Mouse (Mus musculus) macrophage (primary cell): Measurements from ENCODE around the gene Dcbld2. TPM values are rescaled to one million over a fixed set of nuclear protein-coding genes. Genes with fewer than 3 reads are reported as not detected.

Source experiments
- H3K27ac ChIP-seq: fragments of 350-480 bp; formaldehyde crosslinking; 2 replicates; pipeline ENCODE4 v1.9.0; 2021
- H3K36me3 ChIP-seq: fragments of 350-480 bp; formaldehyde crosslinking; 2 replicates; pipeline ENCODE4 v1.9.0; 2021; ENCODE audit errors: inconsistent target
- H3K4me3 ChIP-seq: fragments of 350-480 bp; formaldehyde crosslinking; 2 replicates; pipeline ENCODE4 v1.9.0; 2021; ENCODE audit errors: inconsistent target
- H3K79me2 ChIP-seq: fragments of 350-480 bp; formaldehyde crosslinking; 2 replicates; pipeline ENCODE4 v1.9.0; 2021; ENCODE audit errors: inconsistent target
- WGBS: methylation state at CpG from one replicate; pipeline ENCODE4 v1.1.7; 2026; ENCODE audit warnings: inconsistent platforms; ENCODE audit not compliant: missing documents; 5-methylcytosine and 5-hydroxymethylcytosine counted together
- polyA plus RNA-seq: library from polyadenylated mRNA; stranded (reverse); fragments of 250-400 nt; gene quantifications from 3 replicates; pipeline ENCODE4 v1.2.4, GENCODE M21; 2018; ENCODE audit warnings: inconsistent platforms

The Dcbld2 gene
- polyA plus RNA-seq, 1 experiment from 2014 or later = 1.3 TPM

DNA sequence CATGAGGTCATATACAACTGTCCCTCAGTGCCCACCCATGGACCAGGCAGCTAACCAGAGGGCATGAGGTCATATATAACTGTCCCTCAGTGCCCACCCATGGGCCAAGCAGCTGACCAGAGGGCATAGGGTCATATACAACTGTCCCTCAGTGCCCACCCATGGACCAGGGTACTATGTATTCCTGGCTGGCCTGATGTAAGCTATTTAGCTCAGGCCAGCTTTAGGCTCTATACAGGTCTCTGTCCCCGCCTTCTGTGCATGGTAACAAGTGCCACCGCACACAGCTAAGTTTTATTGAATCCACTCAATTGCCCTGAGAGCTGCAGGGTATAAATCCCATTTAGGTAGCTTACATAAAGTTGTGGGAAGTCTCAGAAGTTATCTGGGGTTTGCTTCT is 7.3 kb downstream of the Dcbld2 start:
- Histone ChIP-seq H3K36me3 (no peaks in the 10 kb centered on the region), H3K27ac (no peak overlapping the region), H3K79me2 (no peaks in the 10 kb centered on the region), H3K4me3 (no peak overlapping the region)
- 94% methylated on average over 2 of the region's 2 CpGs for WGBS

DNA sequence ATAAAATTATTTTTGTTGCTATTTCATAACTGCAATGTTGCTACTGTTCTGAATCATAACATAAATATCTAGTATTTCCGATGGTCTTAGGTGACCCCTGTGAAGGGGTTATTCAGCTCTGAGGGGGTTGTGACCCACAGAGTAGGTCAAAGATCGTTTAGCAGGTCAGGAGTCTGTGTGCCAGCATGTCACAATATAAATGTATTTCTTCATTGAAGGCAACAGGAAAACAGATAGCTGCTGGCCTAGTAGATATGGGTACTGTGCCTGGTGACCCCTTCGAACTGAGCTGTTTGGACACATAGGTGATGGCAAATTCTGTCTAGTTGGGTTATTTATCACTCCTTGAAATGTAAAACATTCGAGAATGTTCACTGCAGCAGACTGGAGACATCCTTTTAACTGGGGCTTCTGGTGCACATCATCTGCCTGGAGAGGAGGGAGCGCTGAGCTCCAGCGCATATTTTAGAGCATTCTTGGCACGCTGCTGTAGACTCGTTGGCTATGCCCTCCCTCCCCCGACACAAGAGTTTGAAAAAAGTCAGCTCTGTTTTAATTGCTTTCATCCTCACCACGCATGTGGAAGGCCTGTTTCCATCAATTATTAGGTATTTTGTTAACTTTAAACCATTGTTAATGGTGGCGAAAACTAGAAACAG is 13.6 kb downstream of the Dcbld2 start:
- Histone ChIP-seq H3K36me3 (no peaks in the 10 kb centered on the region), H3K27ac (no peak overlapping the region), H3K4me3 (no peak overlapping the region), H3K79me2 (no peaks in the 10 kb centered on the region)
- WGBS = 86% methylated on average over 11 of the region's 11 CpGs

DNA sequence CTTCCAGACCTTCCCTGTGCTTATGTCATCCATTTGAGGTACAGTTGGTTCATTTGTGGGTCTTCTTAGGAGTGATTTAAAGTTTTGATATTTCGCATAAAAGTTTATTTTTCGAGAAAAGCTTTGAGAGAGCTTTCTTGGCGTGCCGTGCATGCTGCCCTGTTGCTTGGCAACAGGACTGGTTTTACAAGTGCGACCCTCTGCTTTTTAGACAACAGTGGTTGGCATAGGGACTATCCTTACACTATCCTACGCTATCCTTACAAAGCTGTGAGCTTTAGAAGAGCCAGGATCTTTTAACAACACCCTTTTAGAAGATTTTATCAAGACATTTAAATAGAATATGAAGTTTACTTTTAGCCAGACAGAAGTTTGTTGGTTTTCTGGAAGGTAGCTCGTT is 22.0 kb downstream of the Dcbld2 start:
- Histone ChIP-seq H3K27ac (no peak overlapping the region), H3K4me3 (no peak overlapping the region), H3K36me3 (no peaks in the 10 kb centered on the region), H3K79me2 (no peaks in the 10 kb centered on the region)
- 87% methylated on average over 7 of the region's 7 CpGs for WGBS

DNA sequence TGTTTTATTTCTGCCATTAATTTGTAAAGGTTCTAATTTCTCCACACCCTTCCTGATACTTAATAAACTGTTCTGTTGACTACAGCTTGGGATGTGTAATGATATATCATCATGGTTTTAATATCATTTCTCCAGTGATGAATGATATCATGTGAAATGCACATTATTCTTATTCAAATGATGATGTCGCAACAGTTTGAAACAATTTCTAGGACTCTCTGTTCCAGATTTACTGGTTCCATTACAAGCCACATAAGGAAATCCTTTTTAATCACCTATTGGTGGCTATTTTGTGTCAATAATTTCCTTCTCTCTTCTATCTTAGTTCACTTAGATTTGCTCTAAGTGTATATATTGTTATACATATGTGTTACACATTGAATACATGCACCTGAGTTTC is 24.1 kb downstream of the Dcbld2 start:
- Histone ChIP-seq H3K4me3 (no peak overlapping the region), H3K36me3 (no peaks in the 10 kb centered on the region), H3K27ac (no peak overlapping the region), H3K79me2 (no peaks in the 10 kb centered on the region)
- 93% methylated on average over 1 of the region's 1 CpGs for WGBS

DNA sequence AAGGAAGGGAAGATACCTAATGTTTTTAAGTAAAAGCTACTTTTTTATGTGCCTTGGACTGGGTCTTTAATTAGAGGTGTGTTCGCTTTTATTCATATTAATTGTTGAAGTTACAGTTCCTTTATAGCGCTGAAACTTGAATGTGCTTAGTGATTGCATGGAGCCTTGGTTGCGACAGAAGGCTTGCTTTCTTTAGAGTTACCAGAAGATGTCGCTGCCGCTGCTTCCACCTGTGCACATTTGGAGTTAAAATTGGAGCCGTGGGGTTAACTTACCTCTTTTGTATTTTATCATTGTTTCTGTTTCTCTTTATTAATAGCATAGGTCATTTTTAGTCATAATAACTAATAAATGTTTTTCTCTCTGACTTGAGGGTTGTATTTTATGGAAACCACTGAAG is 36.5 kb downstream of the Dcbld2 start:
- Histone ChIP-seq H3K4me3 (no peak overlapping the region), H3K27ac (no peak overlapping the region), H3K79me2 (no peaks in the 10 kb centered on the region), H3K36me3 (no peaks in the 10 kb centered on the region)
- 53% methylated on average over 6 of the region's 6 CpGs for WGBS

DNA sequence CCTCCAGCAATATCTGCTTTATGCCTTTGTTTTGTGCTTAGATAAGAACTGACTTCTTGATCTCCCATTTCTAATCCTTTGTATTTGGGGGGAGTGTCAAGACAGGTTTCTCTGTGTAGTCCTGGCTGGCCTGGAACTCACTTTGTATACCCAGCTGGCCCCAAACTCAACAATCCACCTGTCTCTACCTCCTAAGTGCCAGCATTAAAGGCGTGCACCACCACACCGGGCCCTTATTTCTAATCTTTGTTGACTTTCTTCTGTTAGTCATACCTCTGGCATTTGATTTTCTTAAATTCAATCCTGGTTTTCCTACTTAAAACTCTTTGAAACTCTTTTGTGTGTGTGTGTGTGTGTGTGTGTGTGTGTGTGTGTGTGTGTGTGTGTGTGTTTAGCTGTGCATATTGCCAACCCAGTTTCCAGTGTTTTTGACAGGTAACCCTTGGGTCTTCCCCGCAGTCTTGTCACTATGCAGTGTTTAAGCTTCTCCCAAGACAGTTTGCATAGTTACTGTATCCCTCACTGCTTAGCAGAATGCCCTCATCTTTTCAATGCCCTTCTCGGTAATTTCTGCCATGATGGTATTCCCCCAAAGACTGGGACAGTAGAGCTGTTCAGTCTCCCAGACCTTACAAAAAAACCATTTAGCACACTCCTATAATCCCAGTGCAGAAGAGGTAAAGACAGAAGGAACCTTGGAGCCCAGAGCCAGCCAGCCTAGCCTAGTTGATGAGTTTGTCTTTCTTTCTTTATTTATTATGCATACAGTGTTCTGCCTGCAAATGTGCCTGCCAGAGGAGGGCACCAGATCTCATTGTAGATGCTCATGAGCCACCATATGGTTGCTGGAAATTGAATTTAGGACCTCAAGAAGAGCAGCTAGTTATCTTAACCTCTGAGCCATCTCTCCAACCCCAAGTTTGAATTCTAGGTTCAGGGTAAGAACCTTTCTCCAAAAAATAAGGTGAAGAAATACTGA is 38.3 kb downstream of the Dcbld2 start:
- WGBS = 84% methylated on average over 4 of the region's 4 CpGs
- no peak overlapping the region for H3K4me3 ChIP-seq
- no peaks in the 10 kb centered on the region for H3K36me3 ChIP-seq
- H3K27ac ChIP-seq = no peak overlapping the region
- H3K79me2 ChIP-seq = no peaks in the 10 kb centered on the region

DNA sequence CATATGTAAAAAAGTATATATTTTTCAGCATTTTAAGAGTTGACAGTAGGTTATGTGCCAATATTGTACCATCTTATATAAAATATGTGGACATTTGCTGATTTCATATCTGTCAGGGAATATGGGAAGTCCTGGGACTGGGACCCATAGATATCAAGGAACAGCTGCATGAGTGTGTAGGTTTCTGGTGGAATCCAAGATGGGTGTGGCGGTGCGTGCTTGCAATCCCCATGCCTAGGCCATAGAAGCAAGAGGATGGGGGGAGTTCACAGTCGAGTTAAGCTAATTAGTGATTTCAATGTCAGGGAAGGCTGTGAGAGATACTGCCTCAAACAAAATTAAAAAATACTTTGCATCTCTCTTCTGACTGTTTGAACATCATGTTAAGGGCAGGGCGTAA is 40.8 kb downstream of the Dcbld2 start:
- Histone ChIP-seq H3K4me3 (no peak overlapping the region), H3K79me2 (no peaks in the 10 kb centered on the region), H3K36me3 (no peaks in the 10 kb centered on the region), H3K27ac (no peak overlapping the region)
- 100% methylated on average over 4 of the region's 4 CpGs for WGBS

DNA sequence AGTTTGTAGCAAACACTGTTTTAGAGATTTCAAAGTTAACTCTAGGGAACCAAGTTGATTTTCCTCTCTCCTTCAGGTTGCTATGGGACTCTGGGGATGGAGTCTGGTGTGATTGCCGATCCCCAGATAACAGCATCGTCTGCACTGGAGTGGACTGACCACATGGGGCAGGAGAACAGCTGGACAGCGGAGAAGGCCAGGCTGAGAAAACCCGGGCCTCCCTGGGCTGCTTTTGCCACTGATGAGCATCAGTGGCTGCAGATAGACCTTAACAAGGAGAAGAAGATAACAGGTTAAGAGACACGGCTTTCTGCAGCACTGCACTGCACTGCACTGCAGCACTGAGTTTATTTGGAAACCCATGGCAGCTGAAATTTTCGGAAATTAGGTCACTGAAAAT is 42.4 kb downstream of the Dcbld2 start:
- no peaks in the 10 kb centered on the region for H3K36me3 ChIP-seq
- WGBS = 86% methylated on average over 6 of the region's 6 CpGs
- H3K79me2 ChIP-seq = no peaks in the 10 kb centered on the region
- H3K4me3 ChIP-seq = no peak overlapping the region
- H3K27ac ChIP-seq = no peak overlapping the region

DNA sequence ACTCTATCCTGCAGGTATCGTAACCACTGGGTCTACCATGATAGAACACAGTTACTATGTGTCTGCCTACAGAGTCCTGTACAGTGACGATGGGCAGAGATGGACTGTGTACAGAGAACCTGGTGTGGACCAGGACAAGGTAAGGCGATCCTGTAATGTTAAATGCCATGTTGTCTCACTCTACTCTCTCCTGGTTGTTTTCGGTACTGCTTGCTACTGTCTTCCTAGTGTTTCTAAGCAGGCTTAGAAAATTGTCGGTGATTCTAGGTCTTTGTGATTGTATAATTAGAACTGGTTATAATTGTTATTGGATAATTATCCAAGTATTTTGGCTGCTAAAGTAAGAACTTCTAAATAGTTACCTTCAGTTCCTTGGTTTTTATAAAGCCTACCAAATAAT is 43.4 kb downstream of the Dcbld2 start:
- H3K79me2 ChIP-seq = no peaks in the 10 kb centered on the region
- H3K36me3 ChIP-seq = no peaks in the 10 kb centered on the region
- WGBS = 97% methylated on average over 5 of the region's 5 CpGs
- no peak overlapping the region for H3K27ac ChIP-seq
- H3K4me3 ChIP-seq = no peak overlapping the region

DNA sequence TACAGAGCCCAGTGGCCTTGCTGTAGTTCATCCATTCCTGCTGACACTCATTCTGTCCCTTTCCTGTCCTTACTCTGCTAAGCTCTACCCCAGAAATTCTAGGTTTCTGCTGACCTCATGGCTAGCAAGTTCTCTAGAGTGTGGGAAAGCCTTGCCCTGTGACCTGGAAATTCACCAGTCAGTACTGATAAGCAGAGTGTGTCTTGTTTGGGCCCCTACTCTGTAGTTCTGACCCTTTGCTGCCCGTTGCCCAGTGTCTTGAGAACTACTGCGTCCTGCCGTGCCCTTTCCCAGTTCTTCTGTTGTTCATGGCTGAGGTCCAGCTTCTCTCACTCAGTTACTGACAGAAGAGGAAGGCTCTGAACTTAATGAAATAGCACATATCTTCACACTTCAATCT is 44.9 kb downstream of the Dcbld2 start:
- H3K27ac ChIP-seq = no peak overlapping the region
- whole genome bisulfite sequencing = 94% methylated on average over 3 of the region's 3 CpGs
- no peaks in the 10 kb centered on the region for H3K36me3 ChIP-seq
- no peaks in the 10 kb centered on the region for H3K79me2 ChIP-seq
- H3K4me3 ChIP-seq = no peak overlapping the region

DNA sequence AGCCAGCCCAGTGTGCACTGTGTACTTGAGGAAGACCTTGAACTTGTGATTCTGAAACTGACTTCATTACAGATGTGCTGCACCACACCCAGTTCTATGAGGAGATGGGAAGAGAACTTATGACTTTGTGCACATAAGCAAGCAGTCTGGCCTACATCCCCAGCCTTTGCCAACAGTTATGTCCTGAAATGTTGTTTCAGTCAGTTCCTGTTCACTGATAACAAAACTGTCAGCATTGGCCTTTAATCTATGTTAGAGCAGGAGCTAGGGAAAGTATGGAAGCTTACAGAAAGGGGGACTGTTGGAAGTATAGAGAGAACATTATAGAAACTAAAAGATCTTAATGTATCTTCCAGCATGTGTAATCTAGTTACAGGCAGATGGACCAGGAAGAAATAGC is 45.6 kb downstream of the Dcbld2 start:
- Histone ChIP-seq H3K27ac (no peak overlapping the region), H3K36me3 (no peaks in the 10 kb centered on the region), H3K4me3 (no peak overlapping the region), H3K79me2 (no peaks in the 10 kb centered on the region)

DNA sequence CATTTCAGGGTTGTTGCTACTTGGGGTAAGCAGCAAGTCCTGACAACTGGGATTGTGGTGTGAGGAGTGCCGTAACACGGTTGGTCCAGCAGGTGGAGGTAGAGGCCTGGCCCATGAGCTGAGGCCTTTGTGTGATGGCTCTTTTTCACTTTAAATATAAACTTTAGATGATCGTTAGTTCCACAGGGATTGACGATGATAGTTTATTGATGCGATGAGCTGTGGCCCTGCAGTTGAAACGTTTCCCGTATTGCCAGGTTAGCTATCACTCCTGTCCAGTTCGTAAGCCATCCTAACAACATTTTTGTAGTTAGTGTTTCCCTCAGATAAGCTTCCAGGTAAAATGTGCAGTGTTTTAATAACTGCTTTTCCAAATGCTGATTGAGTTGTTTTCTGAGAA is 46.4 kb downstream of the Dcbld2 start:
- Histone ChIP-seq H3K27ac (no peak overlapping the region), H3K36me3 (no peaks in the 10 kb centered on the region), H3K4me3 (no peak overlapping the region), H3K79me2 (no peaks in the 10 kb centered on the region)
- WGBS = 40% methylated on average over 8 of the region's 8 CpGs

DNA sequence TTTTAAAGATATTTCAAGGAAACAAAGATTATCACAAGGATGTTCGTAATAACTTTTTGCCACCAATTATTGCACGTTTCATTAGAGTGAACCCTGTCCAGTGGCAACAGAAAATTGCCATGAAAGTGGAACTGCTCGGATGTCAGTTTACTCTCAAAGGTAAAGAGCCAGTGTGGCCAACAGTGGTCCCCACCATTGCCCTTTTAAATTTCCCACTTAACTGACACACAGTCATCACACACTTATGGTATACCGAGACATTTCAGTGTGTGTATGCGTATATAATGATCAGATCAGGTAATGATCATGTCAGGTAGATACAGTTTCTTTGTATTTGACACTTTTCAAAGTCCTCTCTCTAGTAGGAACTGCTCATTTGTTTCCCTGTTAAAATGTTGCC is 46.9 kb downstream of the Dcbld2 start:
- no peaks in the 10 kb centered on the region for H3K36me3 ChIP-seq
- no peak overlapping the region for H3K27ac ChIP-seq
- no peaks in the 10 kb centered on the region for H3K79me2 ChIP-seq
- H3K4me3 ChIP-seq = no peak overlapping the region
- WGBS = 86% methylated on average over 5 of the region's 5 CpGs

DNA sequence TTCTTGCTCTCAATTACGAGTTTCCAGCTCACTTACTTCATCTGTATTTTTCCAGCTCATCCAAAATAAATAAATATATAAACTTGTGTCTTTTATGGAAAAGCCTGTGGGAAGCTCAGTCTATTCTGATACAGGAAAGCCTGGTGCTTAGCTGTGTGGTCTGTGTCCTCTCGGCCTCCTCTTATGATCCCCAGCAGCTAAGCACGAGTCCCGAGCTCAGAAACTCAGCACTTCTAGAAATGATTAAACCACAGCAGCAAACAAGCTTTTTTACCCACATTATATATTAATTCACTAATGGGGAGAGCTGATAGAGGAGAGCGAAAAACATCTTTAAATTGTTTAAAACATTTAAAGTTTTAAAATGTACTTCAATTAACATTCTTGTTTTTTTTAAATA is 48.2 kb downstream of the Dcbld2 start:
- WGBS = 97% methylated on average over 5 of the region's 5 CpGs
- no peak overlapping the region for H3K4me3 ChIP-seq
- H3K36me3 ChIP-seq = no peaks in the 10 kb centered on the region
- H3K79me2 ChIP-seq = no peaks in the 10 kb centered on the region
- no peak overlapping the region for H3K27ac ChIP-seq

DNA sequence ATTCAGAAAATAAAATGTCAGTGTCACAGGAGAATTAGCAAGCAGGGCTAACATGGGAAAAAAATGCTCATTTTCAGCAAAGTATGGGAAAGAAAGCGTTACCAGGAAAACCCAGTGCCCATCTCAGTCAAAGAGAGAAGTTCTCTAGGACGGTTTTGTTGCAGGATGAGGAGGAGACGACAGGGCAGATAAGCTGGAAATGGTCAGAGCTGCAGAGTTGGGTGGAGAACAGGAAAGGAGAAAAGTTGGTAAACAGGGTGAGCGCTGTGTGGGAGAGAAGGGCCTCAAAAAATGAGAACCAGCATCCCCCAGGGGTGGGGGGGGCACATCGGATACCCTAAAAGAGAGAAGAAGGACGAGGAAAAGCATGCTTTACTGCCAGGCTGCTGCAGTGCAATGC is 48.7 kb downstream of the Dcbld2 start:
- Histone ChIP-seq H3K27ac (no peak overlapping the region), H3K36me3 (no peaks in the 10 kb centered on the region), H3K4me3 (no peak overlapping the region), H3K79me2 (no peaks in the 10 kb centered on the region)
- 73% methylated on average over 6 of the region's 6 CpGs for WGBS
